Mouse (Mus musculus) lung, embryonic 14.5 days (tissue): ENCODE data around the gene Grip1. TPM values are rescaled to one million over a fixed set of nuclear protein-coding genes. Genes with fewer than 3 reads are reported as not detected.

Experiments
- ATAC-seq: fragments of 200-750 bp; cut with Nextera tagmentation; 2 replicates; pipeline ENCODE4 v1.8.0; 2017; ENCODE audit warnings: mild to moderate bottlenecking, moderate TSS enrichment, moderate library complexity; ENCODE audit not compliant: insufficient read depth
- DNase-seq: peaks from one replicate; pipeline ENCODE4 v3.0.0-alpha.2; 2015
- H3K27ac ChIP-seq: fragments of 300-500 bp; sonication (generic); 2 replicates; pipeline ENCODE4 v1.5.1; 2014; ENCODE audit warnings: low read depth, mild to moderate bottlenecking, moderate library complexity
- H3K27me3 ChIP-seq: fragments of 300-500 bp; sonication (generic); 2 replicates; pipeline ENCODE4 v1.6.1; 2014; ENCODE audit warnings: low read length, control low read depth; ENCODE audit not compliant: insufficient read depth
- H3K36me3 ChIP-seq: fragments of 300-500 bp; sonication (generic); 2 replicates; pipeline ENCODE4 v1.6.1; 2014; ENCODE audit warnings: control low read depth; ENCODE audit not compliant: insufficient read depth
- H3K4me1 ChIP-seq: fragments of 300-500 bp; sonication (generic); 2 replicates; pipeline ENCODE4 v1.6.1; 2014; ENCODE audit warnings: antibody characterized with exemption, control low read depth; ENCODE audit not compliant: insufficient read depth
- H3K4me2 ChIP-seq: fragments of 300-500 bp; sonication (generic); 2 replicates; pipeline ENCODE4 v1.6.1; 2014; ENCODE audit warnings: mild to moderate bottlenecking
- H3K4me3 ChIP-seq: fragments of 300-500 bp; sonication (generic); 2 replicates; pipeline ENCODE4 v1.5.1; 2014; ENCODE audit warnings: low read depth, low read length
- H3K9ac ChIP-seq: fragments of 300-500 bp; sonication (generic); 2 replicates; pipeline ENCODE4 v1.6.1; 2014
- H3K9me3 ChIP-seq: fragments of 300-500 bp; sonication (generic); 2 replicates; pipeline ENCODE4 v1.6.1; 2016; ENCODE audit warnings: low read depth, low read length, control low read depth
- CTCF ChIP-seq: IDR thresholded peaks from 2 replicates; pipeline ENCODE4 v1.5.1; 2016; ENCODE audit warnings: antibody characterized with exemption, low read depth
- WGBS: fragments of 180-500 bp; shearing (Covaris S2); extraction: QIAGEN DNeasy Blood & Tissue Kit; methylation state at CpG from one replicate; pipeline ENCODE4 v1.1.7; 2014; 5-methylcytosine and 5-hydroxymethylcytosine counted together
- polyA plus RNA-seq: library from polyadenylated mRNA; unstranded; fragments of >200 nt; fragmentation: Nextera tagmentation; extraction: Ambion mirVana; gene quantifications from 2 replicates; pipeline ENCODE4 v1.2.1, GENCODE M21; 2014

Grip1 gene
- polyA plus RNA-seq, 1 experiment from 2014 or later = 2.6 TPM

DNA sequence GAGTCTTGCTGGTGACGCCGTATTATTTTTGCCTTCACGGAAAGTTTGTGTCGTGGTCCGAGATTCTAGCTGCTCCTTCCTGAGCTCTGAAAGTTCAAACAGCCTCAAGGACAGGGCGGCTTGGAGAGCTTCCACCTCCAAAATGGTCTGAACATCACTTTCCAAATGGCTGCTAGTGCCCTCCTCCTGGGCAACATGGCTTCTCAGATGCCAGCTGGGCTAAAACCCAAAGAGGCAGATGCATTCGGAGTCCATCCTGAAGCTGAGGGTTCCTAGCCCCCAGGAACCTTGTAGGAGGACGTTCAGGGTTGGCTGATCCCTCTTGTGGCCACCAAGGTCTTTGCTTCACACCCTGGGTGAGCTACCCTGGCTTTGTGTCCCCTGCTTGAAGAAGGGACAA lies 577.7 kb downstream of the Grip1 start:
- Histone ChIP-seq H3K27me3 (no peaks in the 10 kb centered on the region), H3K4me2 (no peak overlapping the region), H3K36me3 (no peaks in the 10 kb centered on the region), H3K4me1 (no peaks in the 10 kb centered on the region), H3K9me3 (no peaks in the 10 kb centered on the region), H3K4me3 (no peak overlapping the region), H3K9ac (no peak overlapping the region), H3K27ac (no peak overlapping the region)
- 84% methylated on average over 8 of the region's 8 CpGs for WGBS
- no peak for ATAC-seq
- DNase-seq = no peak
- TF ChIP-seq CTCF = no peak

DNA sequence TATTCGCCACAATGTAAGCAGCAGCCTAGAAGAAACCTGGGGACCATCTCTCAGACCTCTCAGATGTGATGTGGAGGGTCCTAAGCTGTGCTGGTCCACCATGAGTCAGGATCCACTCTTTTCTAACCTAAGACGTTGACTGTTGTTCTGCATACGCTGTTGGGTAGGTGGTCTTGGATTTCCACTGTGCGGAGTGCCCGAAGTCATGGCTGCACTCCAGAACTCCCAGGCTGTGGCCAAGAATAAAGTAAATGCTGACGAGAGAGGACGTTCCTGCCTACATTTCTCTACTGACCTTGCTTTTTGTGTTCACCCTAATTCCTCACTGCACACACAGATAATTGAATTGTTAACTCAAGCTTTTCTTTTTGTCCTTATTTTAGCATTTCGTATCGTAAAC lies 580.2 kb downstream of the Grip1 start:
- ATAC-seq (no peak), DNase-seq (no peak)
- Histone ChIP-seq H3K4me2 (no peak overlapping the region), H3K27ac (no peak overlapping the region), H3K4me3 (no peak overlapping the region), H3K4me1 (no peaks in the 10 kb centered on the region), H3K27me3 (no peaks in the 10 kb centered on the region), H3K36me3 (no peaks in the 10 kb centered on the region), H3K9ac (no peak overlapping the region), H3K9me3 (no peaks in the 10 kb centered on the region)
- no peak for TF ChIP-seq CTCF
- WGBS = 83% methylated on average over 9 of the region's 9 CpGs

GRCm38 (mm10) chr10:120035211-120035733 lies 581.6 kb downstream of the Grip1 start:
- ATAC-seq (no peak), DNase-seq (no peak)
- no peak for TF ChIP-seq CTCF
- WGBS = 55% methylated on average over 15 of the region's 15 CpGs
- Histone ChIP-seq H3K27ac (no peak overlapping the region), H3K9ac (no peak overlapping the region), H3K4me1 (no peaks in the 10 kb centered on the region), H3K9me3 (no peaks in the 10 kb centered on the region), H3K27me3 (no peaks in the 10 kb centered on the region), H3K4me2 (no peak overlapping the region), H3K4me3 (no peak overlapping the region), H3K36me3 (no peaks in the 10 kb centered on the region)

DNA sequence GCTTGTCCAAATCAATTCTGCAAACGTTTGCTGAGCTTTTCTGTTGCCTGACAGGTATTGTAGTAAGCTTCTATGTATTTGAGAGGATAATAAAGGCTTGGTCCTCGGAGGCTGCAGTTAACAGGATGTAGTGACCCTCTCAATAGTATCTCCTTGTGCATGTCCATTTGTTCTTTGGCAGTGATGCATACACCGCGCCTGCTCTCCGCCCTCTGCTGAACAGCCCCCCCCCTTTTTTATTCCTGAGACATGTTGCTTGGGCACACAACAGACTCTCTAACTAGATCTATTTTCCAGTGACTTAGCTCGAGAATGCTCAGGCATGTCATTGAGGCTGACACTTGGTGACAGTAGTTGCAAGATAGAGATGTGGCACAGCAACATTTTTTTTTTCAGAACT lies 582.2 kb downstream of the Grip1 start:
- 64% methylated on average over 6 of the region's 6 CpGs for WGBS
- no peaks in the 10 kb centered on the region for H3K9me3 ChIP-seq
- H3K4me1 ChIP-seq = no peaks in the 10 kb centered on the region

DNA sequence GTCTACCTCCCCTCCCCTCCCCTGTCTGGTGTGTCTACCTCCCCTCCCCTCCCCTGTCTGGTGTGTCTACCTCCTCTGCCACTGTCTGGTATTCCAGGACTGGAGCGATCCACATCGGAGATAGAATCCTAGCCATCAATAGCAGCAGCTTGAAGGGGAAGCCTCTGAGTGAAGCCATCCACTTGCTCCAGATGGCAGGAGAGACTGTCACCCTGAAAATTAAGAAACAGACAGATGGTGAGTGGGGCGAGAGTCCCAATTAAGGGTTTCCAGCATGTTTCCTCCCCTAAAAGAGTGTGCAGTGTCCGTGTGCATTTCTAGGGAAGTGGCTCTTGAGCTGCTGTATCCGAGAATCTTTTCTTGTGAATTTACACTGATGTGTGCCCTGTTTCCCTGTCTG lies 584.6 kb downstream of the Grip1 start:
- Histone ChIP-seq H3K27me3 (no peaks in the 10 kb centered on the region), H3K9me3 (no peaks in the 10 kb centered on the region), H3K4me2 (no peak overlapping the region), H3K4me1 (no peaks in the 10 kb centered on the region), H3K9ac (no peak overlapping the region), H3K4me3 (no peak overlapping the region), H3K36me3 (no peaks in the 10 kb centered on the region), H3K27ac (no peak overlapping the region)
- 88% methylated on average over 5 of the region's 5 CpGs for WGBS
- DNase-seq (no peak), ATAC-seq (no peak)
- no peak for TF ChIP-seq CTCF

More for the DNA sequence above, 582.2 kb downstream of the Grip1 start:
- DNase-seq (no peak), ATAC-seq (no peak)
- H3K4me2 ChIP-seq = no peak overlapping the region
- no peak overlapping the region for H3K27ac ChIP-seq
- TF ChIP-seq CTCF = no peak
- H3K4me3 ChIP-seq = no peak overlapping the region
- no peaks in the 10 kb centered on the region for H3K36me3 ChIP-seq
- no peak overlapping the region for H3K9ac ChIP-seq
- no peaks in the 10 kb centered on the region for H3K27me3 ChIP-seq

GRCm38 (mm10) chr10:120044237-120044636 lies 590.6 kb downstream of the Grip1 start:
- WGBS = 89% methylated on average over 6 of the region's 6 CpGs
- TF ChIP-seq CTCF = no peak
- DNase-seq = no peak
- Histone ChIP-seq H3K4me1 (no peaks in the 10 kb centered on the region), H3K27ac (no peak overlapping the region), H3K27me3 (no peaks in the 10 kb centered on the region), H3K9me3 (no peaks in the 10 kb centered on the region), H3K36me3 (no peaks in the 10 kb centered on the region), H3K4me3 (no peak overlapping the region), H3K4me2 (no peak overlapping the region), H3K9ac (no peak overlapping the region)
- no peak for ATAC-seq

GRCm38 (mm10) chr10:120044714-120045234 lies 591.1 kb downstream of the Grip1 start:
- Histone ChIP-seq H3K27ac (no peak overlapping the region), H3K27me3 (no peaks in the 10 kb centered on the region), H3K4me2 (no peak overlapping the region), H3K4me1 (no peaks in the 10 kb centered on the region), H3K9ac (no peak overlapping the region), H3K9me3 (no peaks in the 10 kb centered on the region), H3K36me3 (no peaks in the 10 kb centered on the region), H3K4me3 (no peak overlapping the region)
- TF ChIP-seq CTCF = no peak
- DNase-seq = no peak
- no peak for ATAC-seq
- WGBS = 75% methylated on average over 2 of the region's 2 CpGs
